Mouse (Mus musculus) cerebellum, adult (tissue): ENCODE results near the gene Lemd1.

Experiments
- ATAC-seq: cut with Nextera tagmentation; 2 replicates; pipeline ENCODE4 v1.9.2; 2017; ENCODE audit warnings: mild to moderate bottlenecking, moderate library complexity, mixed read lengths; ENCODE audit not compliant: insufficient number of reproducible peaks, low FRiP score, low TSS enrichment

The Lemd1 gene

DNA sequence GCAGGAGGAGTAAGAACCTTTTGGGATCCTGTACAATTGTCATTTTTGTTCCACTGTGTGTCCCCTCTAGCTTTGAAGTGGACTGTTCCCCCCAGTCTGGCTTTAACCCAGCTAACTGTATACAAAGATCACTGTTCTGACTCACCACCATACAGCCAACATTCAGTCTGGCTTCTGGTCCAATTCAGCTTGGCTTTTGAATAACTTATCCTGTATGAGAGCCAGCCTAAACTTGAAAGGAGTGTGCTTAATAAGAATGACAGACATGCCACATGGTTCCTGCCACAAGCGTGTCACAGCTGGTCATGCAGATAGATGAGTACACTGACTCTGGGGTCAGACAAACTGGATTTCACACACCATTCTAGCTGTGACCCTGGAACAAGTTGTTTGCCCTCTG, 95.5 kb downstream of the Lemd1 start:
- ATAC-seq: no peak

GRCm38 (mm10) chr1:132287445-132287844, 96.2 kb downstream of the Lemd1 start:
- no peak for ATAC-seq

GRCm38 (mm10) chr1:132287991-132288451, 96.8 kb downstream of the Lemd1 start:
- no peak for ATAC-seq

DNA sequence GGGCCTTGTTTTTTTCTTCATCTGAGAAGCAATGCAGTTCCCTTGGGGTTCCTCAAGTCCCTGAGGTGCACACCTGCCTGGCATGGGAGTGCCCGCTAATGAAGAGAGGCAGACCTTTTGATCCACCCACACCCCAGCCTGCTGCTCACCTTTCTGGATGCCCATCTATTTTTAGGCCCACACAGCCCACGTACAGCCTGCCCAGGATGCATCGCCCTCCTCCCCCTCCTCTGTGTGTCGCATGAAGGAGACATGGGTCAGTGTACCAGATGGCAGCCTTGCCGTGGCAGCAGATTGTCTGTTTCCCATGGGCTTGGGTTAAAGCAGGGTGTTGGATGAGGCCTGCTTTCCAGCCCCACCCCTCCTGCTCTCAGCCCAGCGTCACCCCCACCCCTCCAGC, 98.7 kb downstream of the Lemd1 start:
- ATAC-seq: peak; percentile 62; the same call in 1 of the 2 replicates

- no peak for ATAC-seq
Observed at GRCm38 (mm10) chr1:132290921-132291675, 99.9 kb downstream of the Lemd1 start.

DNA sequence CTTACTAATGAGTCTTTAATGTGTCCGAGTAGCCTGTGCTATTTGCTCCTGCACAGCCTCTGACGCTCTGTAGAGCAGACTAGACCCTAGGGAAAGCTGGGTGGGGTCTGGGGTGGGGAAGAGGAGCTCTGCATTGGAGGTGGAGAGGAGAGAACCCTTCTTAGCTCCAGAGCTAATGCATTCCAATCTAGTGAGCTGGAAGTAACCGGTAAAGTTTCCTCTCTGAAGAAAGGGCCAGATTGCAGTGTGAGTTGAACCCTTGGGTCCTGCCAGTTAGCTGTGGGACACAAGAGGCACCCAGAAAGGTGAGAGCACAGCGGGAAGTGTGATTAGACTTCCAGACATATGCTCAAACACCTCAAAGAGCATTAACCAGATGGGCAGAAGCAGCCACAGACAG, 100.5 kb downstream of the Lemd1 start:
- ATAC-seq: no peak

DNA sequence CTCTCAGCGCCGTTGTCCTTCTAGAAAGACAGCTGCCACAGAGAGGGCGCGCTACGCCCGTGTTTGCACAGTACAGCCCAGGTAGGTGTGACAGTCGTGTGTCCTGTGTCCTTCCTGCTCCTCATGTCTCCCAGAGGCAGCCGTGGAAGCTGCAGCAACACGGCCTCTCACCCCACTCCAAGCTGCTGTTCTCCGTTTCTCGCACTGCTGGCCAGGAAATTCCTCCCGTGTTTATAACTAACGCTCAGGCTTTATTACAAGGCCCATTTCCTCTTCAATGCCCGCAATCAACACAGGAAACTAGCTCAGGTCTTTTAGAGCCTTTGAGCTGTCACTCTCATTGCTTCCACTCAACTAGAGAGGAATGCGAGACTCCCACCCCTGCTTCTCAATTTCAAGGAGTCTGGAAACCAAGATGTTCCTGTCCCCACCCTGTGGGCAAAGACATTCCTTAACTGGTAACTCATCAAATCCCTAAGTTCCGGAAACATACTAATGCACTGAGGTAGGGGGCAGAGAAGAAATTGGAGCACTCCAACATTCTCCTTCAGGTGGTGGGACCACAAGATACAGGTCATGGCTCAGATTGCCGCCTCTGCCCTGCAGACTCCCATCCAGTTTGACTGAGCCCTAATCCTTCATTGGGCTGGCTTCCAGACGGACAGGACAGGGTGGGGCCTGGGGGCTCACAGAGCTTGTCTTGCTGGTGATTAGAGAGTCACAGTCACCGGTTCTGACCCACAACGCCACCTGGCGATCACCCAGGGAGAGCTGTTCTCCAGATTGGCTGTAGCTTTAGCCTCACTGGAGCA, 101.3 kb downstream of the Lemd1 start:
- ATAC-seq: no peak

- ATAC-seq: no peak
Observed at GRCm38 (mm10) chr1:132295506-132295905, 104.3 kb downstream of the Lemd1 start.

DNA sequence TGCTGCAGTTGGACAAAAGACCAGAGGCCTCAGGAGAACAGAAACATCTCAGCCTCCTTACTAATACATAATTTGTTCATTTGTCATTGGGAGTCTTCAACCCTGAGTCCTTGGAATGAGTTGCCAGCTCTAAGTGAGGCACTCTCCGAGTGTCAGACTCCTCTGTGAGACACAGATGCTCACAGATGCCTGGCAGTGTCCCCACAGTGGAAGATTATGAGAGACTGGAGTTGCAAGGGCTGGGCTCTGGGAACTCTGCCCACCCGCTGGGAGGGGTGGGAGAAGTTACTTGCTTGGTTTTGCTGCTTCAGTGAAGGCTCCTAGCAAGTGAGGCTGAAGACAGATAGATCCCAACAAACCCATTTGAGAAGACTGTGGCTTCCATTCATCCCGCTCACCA, 104.8 kb downstream of the Lemd1 start:
- ATAC-seq: no peak

DNA sequence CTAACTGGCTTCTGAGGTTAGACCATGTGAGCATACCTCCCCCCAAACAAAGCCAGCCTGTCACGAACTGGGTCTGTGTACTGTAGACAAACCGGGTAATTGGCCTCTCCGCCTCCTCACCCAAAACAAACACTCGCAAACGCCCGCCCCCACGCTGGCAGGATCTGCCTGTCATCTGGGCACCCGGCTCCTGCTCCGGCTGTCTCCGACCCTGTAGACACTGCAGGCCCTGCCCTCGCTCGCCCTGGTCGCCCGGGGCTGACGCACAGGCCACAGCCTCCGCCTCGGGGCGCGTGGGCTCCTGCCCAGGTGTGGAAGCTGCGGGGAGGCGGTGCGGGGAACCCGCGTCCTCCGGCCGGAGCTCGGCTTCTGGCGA, 107.2 kb downstream of the Lemd1 start, which contains the start of gene Klhdc8a:
Klhdc8a (plus strand) TSS at position 202 of the 376 bp plus-strand sequence.
- ATAC-seq: peak; percentile 63; the same call in 1 of the 2 replicates

DNA sequence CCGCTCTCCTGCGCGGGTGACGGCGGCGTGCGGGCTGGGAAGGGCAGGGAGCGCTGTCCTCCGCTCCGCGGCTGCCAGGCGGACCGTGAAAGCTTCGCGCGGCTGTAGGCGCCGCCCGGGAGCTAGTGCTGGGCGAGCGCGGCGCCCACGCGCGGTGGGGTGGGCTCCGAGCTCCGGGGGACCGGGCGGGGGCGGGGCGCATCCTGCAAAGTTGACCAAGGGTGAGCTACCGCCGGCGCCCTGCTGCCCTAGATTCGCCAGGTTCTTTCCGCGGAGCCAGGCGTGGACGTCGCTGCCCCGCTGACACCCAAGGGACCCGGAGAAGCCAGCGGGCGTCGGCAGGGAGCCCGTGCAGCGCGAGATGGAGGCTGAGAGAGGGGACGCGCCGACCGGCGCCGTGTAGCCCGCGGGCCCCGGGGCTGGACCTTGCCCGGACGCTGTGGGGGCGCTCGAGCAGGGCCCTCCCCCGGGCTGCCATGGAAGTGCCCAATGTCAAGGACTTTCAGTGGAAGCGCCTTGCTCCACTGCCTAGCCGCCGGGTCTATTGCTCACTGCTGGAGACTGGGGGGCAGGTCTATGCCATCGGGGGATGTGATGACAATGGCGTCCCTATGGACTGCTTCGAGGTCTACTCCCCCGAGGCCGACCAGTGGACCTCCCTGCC, 107.7 kb downstream of the Lemd1 start:
- ATAC-seq: peak; percentile 45; the same call in 1 of the 2 replicates

DNA sequence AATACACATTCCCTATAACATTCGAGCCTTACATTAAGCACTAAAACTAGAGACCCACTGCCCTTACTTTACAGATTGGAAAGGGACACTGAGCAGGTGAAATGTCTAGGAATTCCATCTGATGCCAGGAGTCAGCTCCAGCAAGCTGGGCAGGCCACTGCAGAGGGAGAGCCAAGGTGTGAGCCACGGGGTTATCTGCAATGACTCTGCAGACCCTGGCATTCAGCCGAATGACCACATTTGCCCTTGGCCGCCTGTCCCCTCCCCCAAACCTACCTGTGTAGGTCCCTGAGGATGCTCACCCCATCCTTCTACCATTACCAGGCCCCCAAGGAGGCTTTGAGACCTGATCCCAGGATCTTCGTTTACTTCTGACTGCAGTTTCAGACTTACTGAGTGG, 108.5 kb downstream of the Lemd1 start:
- ATAC-seq: no peak

- ATAC-seq: no peak
Observed at GRCm38 (mm10) chr1:132301242-132301641, 110.0 kb downstream of the Lemd1 start.

GRCm38 (mm10) chr1:132302341-132302866, 111.2 kb downstream of the Lemd1 start:
- no peak for ATAC-seq

GRCm38 (mm10) chr1:132304618-132305214, 113.5 kb downstream of the Lemd1 start:
- ATAC-seq: no peak

DNA sequence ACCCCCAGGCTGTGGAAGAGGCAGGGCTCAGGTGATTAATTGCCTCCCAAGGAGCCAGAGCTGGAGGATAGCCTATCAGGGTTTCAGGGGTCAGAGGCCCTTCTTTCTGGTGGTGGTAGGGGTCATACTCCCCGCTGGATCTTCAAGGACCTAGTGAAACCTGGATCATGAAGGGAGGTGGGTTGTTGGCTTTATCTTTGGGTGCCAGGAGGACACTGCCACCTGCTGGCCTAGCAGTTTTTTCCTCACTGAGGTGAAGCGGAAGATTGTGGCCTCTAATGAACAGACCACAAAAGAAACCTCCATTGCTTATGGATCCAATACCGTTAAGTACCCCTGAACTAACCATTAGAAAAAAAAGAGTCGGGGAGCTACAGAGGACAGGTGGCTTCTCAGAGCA, 114.9 kb downstream of the Lemd1 start:
- ATAC-seq: no peak

- ATAC-seq: no peak
Observed at GRCm38 (mm10) chr1:132306808-132307207, 115.6 kb downstream of the Lemd1 start.

DNA sequence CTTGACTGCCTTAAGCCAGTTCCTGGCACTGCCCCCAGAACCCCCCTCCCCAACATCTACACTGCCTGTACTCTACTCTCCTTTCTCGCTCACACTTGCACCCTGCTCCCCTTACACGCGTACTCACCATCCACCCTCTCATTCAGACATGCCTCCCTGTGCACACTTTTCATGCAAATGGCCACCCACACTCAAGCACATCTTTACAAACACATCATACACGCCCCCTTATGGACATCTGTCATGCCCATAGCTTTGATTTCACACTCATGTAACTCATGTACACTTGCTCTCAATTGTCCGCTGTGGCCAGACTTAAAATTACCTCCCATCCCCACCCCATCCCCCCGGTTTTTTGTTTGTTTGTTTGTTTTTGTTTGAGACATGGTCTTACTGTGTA, 116.7 kb downstream of the Lemd1 start:
- ATAC-seq: no peak

DNA sequence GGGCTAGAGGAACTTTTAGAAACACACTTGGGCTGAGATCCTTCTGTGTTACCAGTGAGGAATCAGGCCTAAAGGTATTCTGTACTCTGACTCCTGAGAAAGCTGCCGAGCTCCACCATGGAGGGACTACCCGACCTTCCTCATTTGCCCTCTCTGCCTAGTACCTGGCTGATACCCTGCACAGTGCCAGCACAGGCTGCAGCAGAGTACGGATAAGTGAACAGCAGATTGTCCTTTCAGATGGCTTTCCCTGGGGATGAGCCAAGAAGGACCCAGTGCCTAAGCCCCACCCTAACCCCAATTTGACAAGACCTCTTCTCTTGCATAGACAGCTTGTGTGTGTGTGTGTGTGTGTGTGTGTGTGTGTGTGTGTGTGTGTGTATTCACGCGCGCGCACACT, 117.4 kb downstream of the Lemd1 start:
- no peak for ATAC-seq
